Mouse (Mus musculus): Measurements from ENCODE around the gene Zfp704. TPM values are rescaled to one million over a fixed set of nuclear protein-coding genes. Genes with fewer than 3 reads are reported as not detected.

Gene Zfp704
- total and polyA plus RNA-seq, 2 experiments from 2014 or later: 13.0 to 70.4 TPM

DNA sequence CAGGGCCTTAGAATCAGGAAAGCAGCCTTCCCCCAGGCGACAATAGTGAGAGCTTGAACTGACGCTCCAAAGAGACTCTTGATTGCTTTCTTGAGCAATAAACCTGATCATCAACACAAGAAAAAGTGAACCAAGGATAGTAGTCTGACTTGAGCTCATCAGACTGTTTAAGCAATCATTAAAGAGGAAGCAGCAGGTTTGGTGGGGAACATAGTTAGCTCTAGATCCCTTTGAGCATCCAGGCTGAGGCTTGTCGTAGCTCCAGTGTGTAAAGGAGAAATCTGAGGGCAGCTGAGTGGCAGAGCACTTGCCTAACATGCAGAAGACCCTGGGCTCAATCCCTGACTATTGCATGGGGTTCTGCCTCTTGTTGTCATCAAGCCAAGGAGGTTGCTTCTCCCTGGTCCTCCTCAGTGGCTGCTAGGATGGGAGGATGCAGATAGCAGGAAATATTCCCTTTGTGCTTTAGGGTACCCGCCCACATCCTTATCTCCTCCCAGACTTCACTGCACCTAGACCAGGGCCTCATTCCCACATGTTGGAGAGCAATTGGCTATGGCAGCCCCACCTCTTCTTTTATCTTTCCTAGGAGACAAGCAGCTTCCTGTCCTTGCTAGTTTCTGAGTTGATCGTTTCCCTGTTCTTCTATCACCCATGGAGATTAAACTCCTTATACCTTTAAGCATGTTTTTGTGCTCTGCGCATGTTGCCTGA lies 9.8 kb upstream of the Zfp704 start:
- WGBS: 90% methylated on average over 6 of the region's 6 CpGs
- Histone ChIP-seq H3K27ac (ENCODE audit: low read depth, low read length) (no peak overlapping the region), H3K4me2 (ENCODE audit: low read depth) (no peak overlapping the region), H3K4me1 (ENCODE audit: insufficient read depth) (no peaks in the 10 kb centered on the region), H3K9ac (no peak overlapping the region), H3K9me3 (ENCODE audit: low read length) (no peaks in the 10 kb centered on the region), H3K36me3 (ENCODE audit: insufficient read depth) (no peaks in the 10 kb centered on the region), H3K4me3 (ENCODE audit: low read depth, low read length) (no peak overlapping the region), H3K27me3 (ENCODE audit: insufficient read depth, low read length) (no peaks in the 10 kb centered on the region)
- DNase-seq: no peak
- TF ChIP-seq CTCF (IDR thresholded peaks at IDR 0.05; ENCODE audit: low read depth): no peak
- ATAC-seq: no peak

DNA sequence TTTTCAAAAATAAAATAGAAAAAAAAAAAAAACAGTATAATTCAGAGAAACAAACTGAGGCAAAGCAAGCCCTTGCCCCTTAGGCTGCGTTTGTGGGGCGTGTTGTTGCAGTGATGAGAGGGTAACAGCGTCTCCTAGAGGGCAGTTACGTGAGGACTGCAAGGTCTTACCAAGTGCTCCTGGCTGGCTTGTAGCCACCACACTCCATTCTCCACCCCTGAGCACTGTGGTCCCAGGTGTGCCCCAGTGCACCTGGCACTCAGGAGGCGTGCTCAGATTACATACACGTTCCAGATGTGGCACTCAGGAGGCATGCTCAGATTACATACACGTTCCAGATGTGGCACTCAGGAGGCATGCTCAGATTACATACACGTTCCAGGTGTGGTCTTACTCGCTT lies 7.2 kb upstream of the Zfp704 start:
- Histone ChIP-seq H3K27ac (ENCODE audit: low read depth, low read length) (no peak overlapping the region), H3K4me1 (ENCODE audit: insufficient read depth) (no peaks in the 10 kb centered on the region), H3K4me2 (ENCODE audit: low read depth) (no peak overlapping the region), H3K9me3 (ENCODE audit: low read length) (no peaks in the 10 kb centered on the region), H3K9ac (no peak overlapping the region), H3K36me3 (ENCODE audit: insufficient read depth) (no peaks in the 10 kb centered on the region), H3K4me3 (ENCODE audit: low read depth, low read length) (no peak overlapping the region), H3K27me3 (ENCODE audit: insufficient read depth, low read length) (no peaks in the 10 kb centered on the region)
- ATAC-seq: no peak
- no peak for TF ChIP-seq CTCF (IDR thresholded peaks at IDR 0.05; ENCODE audit: low read depth)
- WGBS: 83% methylated on average over 9 of the region's 9 CpGs
- no peak for DNase-seq

DNA sequence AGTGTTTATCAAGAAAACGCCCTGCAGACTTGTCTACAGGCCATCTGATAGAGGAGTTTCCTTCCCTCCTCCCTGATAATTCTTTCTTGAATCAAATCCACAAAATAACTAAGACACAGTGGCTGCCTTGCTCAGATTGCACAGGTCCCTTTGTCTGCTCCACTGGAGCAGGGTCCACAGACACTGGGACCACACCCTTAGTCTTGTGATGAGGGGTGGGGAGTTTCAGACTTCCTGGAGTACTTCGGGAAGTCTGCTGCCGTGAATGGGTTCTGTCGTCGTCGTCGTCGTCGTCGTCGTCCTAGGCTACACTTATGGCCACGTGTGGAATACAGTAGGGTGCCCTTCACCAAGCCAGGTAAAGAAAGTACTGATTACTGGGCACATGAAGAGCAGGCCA lies 4.8 kb upstream of the Zfp704 start:
- H3K36me3 ChIP-seq (ENCODE audit: insufficient read depth): no peaks in the 10 kb centered on the region
- H3K27me3 ChIP-seq (ENCODE audit: insufficient read depth, low read length): no peaks in the 10 kb centered on the region
- no peaks in the 10 kb centered on the region for H3K4me1 ChIP-seq (ENCODE audit: insufficient read depth)
- TF ChIP-seq CTCF (IDR thresholded peaks at IDR 0.05; ENCODE audit: low read depth): no peak
- H3K9ac ChIP-seq: no peak overlapping the region
- H3K4me3 ChIP-seq (ENCODE audit: low read depth, low read length): no peak overlapping the region
- 79% methylated on average over 12 of the region's 12 CpGs for WGBS
- H3K9me3 ChIP-seq (ENCODE audit: low read length): no peaks in the 10 kb centered on the region
- H3K4me2 ChIP-seq (ENCODE audit: low read depth): no peak overlapping the region
- no peak overlapping the region for H3K27ac ChIP-seq (ENCODE audit: low read depth, low read length)
- DNase-seq (no peak), ATAC-seq (no peak)

DNA sequence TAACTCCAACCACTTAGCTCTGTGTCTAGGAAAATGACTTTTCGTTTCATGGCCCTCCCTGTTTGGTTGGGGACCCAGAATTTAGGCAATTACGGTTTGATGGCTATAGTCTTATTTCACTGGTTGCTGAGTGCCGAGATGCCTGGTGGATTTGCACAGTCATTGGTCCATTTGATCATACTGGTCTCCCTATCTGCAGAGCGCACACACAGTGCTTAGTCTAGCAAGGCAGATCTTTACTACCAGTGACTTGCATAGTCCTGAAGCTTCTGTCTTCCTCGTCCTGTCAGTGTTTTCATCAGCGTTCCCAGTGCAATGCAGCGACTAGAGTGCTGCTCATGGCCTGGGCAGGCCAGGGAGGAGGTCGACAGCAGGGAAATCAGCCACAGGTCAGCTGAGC lies 4.1 kb upstream of the Zfp704 start:
- Histone ChIP-seq H3K4me3 (ENCODE audit: low read depth, low read length) (no peak overlapping the region), H3K27me3 (ENCODE audit: insufficient read depth, low read length) (no peaks in the 10 kb centered on the region), H3K4me1 (ENCODE audit: insufficient read depth) (no peaks in the 10 kb centered on the region), H3K36me3 (ENCODE audit: insufficient read depth) (no peaks in the 10 kb centered on the region), H3K27ac (ENCODE audit: low read depth, low read length) (no peak overlapping the region), H3K4me2 (ENCODE audit: low read depth) (no peak overlapping the region), H3K9ac (no peak overlapping the region), H3K9me3 (ENCODE audit: low read length) (no peaks in the 10 kb centered on the region)
- DNase-seq (no peak), ATAC-seq (no peak)
- 80% methylated on average over 8 of the region's 8 CpGs for WGBS
- no peak for TF ChIP-seq CTCF (IDR thresholded peaks at IDR 0.05; ENCODE audit: low read depth)

DNA sequence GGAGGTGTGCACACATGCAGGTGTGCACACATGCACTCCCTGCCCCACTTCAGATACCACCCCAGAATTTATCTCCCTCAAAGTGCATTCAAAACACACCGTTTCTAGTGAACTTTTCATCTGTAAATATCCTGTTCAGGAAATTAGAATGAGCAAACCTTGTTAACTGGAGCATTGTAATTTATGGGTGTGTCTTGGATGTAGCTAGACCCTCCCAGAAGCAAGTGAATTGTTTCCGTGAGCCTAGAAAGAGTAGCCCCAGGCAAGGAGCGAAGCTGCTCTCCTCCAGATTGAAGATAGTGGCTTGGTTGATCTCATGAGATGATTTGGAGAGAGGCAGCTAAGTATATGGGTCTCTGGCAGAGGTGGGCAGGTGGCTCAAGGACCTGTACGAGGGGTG lies 1.3 kb upstream of the Zfp704 start:
- whole genome bisulfite sequencing: 73% methylated on average over 4 of the region's 4 CpGs
- H3K27ac ChIP-seq (ENCODE audit: low read depth, low read length): no peak overlapping the region
- no peaks in the 10 kb centered on the region for H3K36me3 ChIP-seq (ENCODE audit: insufficient read depth)
- H3K9ac ChIP-seq: no peak overlapping the region
- no peaks in the 10 kb centered on the region for H3K27me3 ChIP-seq (ENCODE audit: insufficient read depth, low read length)
- H3K4me2 ChIP-seq (ENCODE audit: low read depth): no peak overlapping the region
- no peaks in the 10 kb centered on the region for H3K9me3 ChIP-seq (ENCODE audit: low read length)
- TF ChIP-seq CTCF (IDR thresholded peaks at IDR 0.05; ENCODE audit: low read depth): no peak
- peaks cover 9% of the 10 kb centered on the region for H3K4me1 ChIP-seq (ENCODE audit: insufficient read depth)
- no peak for ATAC-seq
- no peak for DNase-seq
- H3K4me3 ChIP-seq (ENCODE audit: low read depth, low read length): no peak overlapping the region

GRCm38 (mm10) chr3:9610426-9610825 lies 541 bp upstream of the Zfp704 start:
- no peak for DNase-seq
- peaks cover 10% of the 10 kb centered on the region for H3K4me1 ChIP-seq (ENCODE audit: insufficient read depth)
- no peaks in the 10 kb centered on the region for H3K9me3 ChIP-seq (ENCODE audit: low read length)
- peak overlapping the region; percentile 90 for H3K4me3 ChIP-seq (ENCODE audit: low read depth, low read length)
- H3K27me3 ChIP-seq (ENCODE audit: insufficient read depth, low read length): no peaks in the 10 kb centered on the region
- H3K4me2 ChIP-seq (ENCODE audit: low read depth): peak overlapping the region; percentile 82
- ATAC-seq: peak; percentile 3; the same call in 1 of the 2 replicates
- no peak for TF ChIP-seq CTCF (IDR thresholded peaks at IDR 0.05; ENCODE audit: low read depth)
- H3K9ac ChIP-seq: no peak overlapping the region
- 81% methylated on average over 2 of the region's 2 CpGs for WGBS
- no peak overlapping the region for H3K27ac ChIP-seq (ENCODE audit: low read depth, low read length)
- H3K36me3 ChIP-seq (ENCODE audit: insufficient read depth): no peaks in the 10 kb centered on the region

- peak; percentile 54 for DNase-seq
- WGBS: under 1% methylated on average over 86 of the region's 94 CpGs
- H3K4me3 ChIP-seq (ENCODE audit: low read depth, low read length): peak overlapping the region; percentile 90
These were observed 842 bp downstream of the Zfp704 start for GRCm38 (mm10) chr3:9608906-9609580.

More at GRCm38 (mm10) chr3:9608906-9609580, 842 bp downstream of the Zfp704 start:
- Histone ChIP-seq H3K36me3 (ENCODE audit: insufficient read depth) (no peaks in the 10 kb centered on the region), H3K27ac (ENCODE audit: low read depth, low read length) (peak overlapping the region; percentile 96), H3K4me2 (ENCODE audit: low read depth) (peak overlapping the region; percentile 82), H3K27me3 (ENCODE audit: insufficient read depth, low read length) (no peaks in the 10 kb centered on the region), H3K4me1 (ENCODE audit: insufficient read depth) (peaks cover 10% of the 10 kb centered on the region), H3K9me3 (ENCODE audit: low read length) (no peaks in the 10 kb centered on the region), H3K9ac (peak overlapping the region; percentile 84)
- peak; percentile 29 for ATAC-seq
- no peak for TF ChIP-seq CTCF (IDR thresholded peaks at IDR 0.05; ENCODE audit: low read depth)
